Mouse (Mus musculus) heart, postnatal 36 days (tissue): ENCODE data around the gene Rab7b. TPM values are rescaled to one million over a fixed set of nuclear protein-coding genes. Genes with fewer than 3 reads are reported as not detected.

ENCODE experiments used
- DNase-seq, 2 experiments: peaks; one replicate each; pipeline ENCODE4 v3.0.0; 2021 to 2022
- intact Hi-C: fragments of 180-260 bp; cut with DNase I; formaldehyde crosslinking; loops from one replicate; pipeline ENCODE4 v1.15.1; 2025
- total RNA-seq, 2 experiments: library from RNA; stranded (reverse); gene quantifications; 2 replicates each; pipeline ENCODE4 v1.2.3; 2021

The Rab7b gene
- 1 to 10 TPM; 4.3 to 4.5 TPM for total RNA-seq

- peak; percentile 67 to 74 for DNase-seq
- intact Hi-C loops = no loop called here
Measured at GRCm38 (mm10) chr1:131688475-131688874, at the start of gene Rab7b. Gene Rab7b (plus strand): TSS chr1:131688695.

- intact Hi-C loops = no loop called here
- DNase-seq = no peak
Measured at GRCm38 (mm10) chr1:131640062-131640461, 48.4 kb upstream of the Rab7b start.

GRCm38 (mm10) chr1:131641565-131641964 lies 46.9 kb upstream of the Rab7b start:
- no peak for DNase-seq
- intact Hi-C loops = no loop called here

GRCm38 (mm10) chr1:131642251-131642650 lies 46.2 kb upstream of the Rab7b start:
- intact Hi-C loops = no loop called here
- DNase-seq = no peak

- no peak for DNase-seq
- intact Hi-C loops = no loop called here
Measured at GRCm38 (mm10) chr1:131652670-131653443, 35.6 kb upstream of the Rab7b start.

GRCm38 (mm10) chr1:131655601-131656000 lies 32.9 kb upstream of the Rab7b start:
- intact Hi-C loops = loop anchor here (5.0 kb wide), 1 partner anchor 108 kb away; no protein-coding TSS in a partner anchor
- DNase-seq = no peak

- peak; percentile 87 to 89 for DNase-seq
- intact Hi-C loops = loop anchor here (1.0 to 5.0 kb wide), 2 partner anchors 45 to 111 kb away; no protein-coding TSS in a partner anchor
Measured at GRCm38 (mm10) chr1:131657945-131658354, 30.5 kb upstream of the Rab7b start.

- intact Hi-C loops = loop anchor here (5.0 kb wide), 1 partner anchor 112 kb away; no protein-coding TSS in a partner anchor
- no peak for DNase-seq
Measured at GRCm38 (mm10) chr1:131659512-131660085, 28.9 kb upstream of the Rab7b start.

- intact Hi-C loops = no loop called here
Measured at GRCm38 (mm10) chr1:131660266-131660665, 28.2 kb upstream of the Rab7b start.

GRCm38 (mm10) chr1:131660716-131661472 lies 27.6 kb upstream of the Rab7b start:
- intact Hi-C loops = no loop called here

More at GRCm38 (mm10) chr1:131660266-131660665, 28.2 kb upstream of the Rab7b start:
- DNase-seq = no peak

GRCm38 (mm10) chr1:131661749-131662148 lies 26.7 kb upstream of the Rab7b start:
- intact Hi-C loops = no loop called here
- no peak for DNase-seq

More at GRCm38 (mm10) chr1:131660716-131661472, 27.6 kb upstream of the Rab7b start:
- DNase-seq = no peak

- intact Hi-C loops = no loop called here
- DNase-seq = no peak
Measured at GRCm38 (mm10) chr1:131663286-131663995, 25.1 kb upstream of the Rab7b start.

GRCm38 (mm10) chr1:131664136-131664535 lies 24.4 kb upstream of the Rab7b start:
- DNase-seq = no peak
- intact Hi-C loops = no loop called here

GRCm38 (mm10) chr1:131665886-131666285 lies 22.6 kb upstream of the Rab7b start:
- intact Hi-C loops = no loop called here
- DNase-seq = no peak

GRCm38 (mm10) chr1:131671113-131671512 lies 17.4 kb upstream of the Rab7b start:
- no peak for DNase-seq
- intact Hi-C loops = no loop called here

GRCm38 (mm10) chr1:131672361-131672760 lies 16.1 kb upstream of the Rab7b start:
- intact Hi-C loops = no loop called here
- DNase-seq = no peak

- intact Hi-C loops = no loop called here
- no peak for DNase-seq
Measured at GRCm38 (mm10) chr1:131679644-131680043, 8.9 kb upstream of the Rab7b start.

GRCm38 (mm10) chr1:131687739-131688138 lies 756 bp upstream of the Rab7b start:
- DNase-seq = no peak
- intact Hi-C loops = no loop called here

GRCm38 (mm10) chr1:131689016-131689415 lies 521 bp downstream of the Rab7b start:
- DNase-seq = no peak
- intact Hi-C loops = no loop called here

GRCm38 (mm10) chr1:131689899-131690298 lies 1.4 kb downstream of the Rab7b start:
- intact Hi-C loops = no loop called here
- no peak for DNase-seq
